Mouse (Mus musculus) ES-E14 (cell line): ENCODE results near the gene Elfn1. TPM values are rescaled to one million over a fixed set of nuclear protein-coding genes. Genes with fewer than 3 reads are reported as not detected.

ENCODE experiments used
- DNase-seq: peaks from one replicate; pipeline ENCODE4 v3.0.0-alpha.2; 2013; ENCODE audit warnings: low read depth, low spot score
- H3K27ac ChIP-seq: 2 replicates; pipeline ENCODE4 v1.5.1; 2012; ENCODE audit warnings: low read depth, mild to moderate bottlenecking, low read length, moderate library complexity, mixed read lengths; ENCODE audit not compliant: poor library complexity, insufficient read depth, severe bottlenecking
- H3K36me3 ChIP-seq: 2 replicates; pipeline ENCODE4 v1.6.1; 2012; ENCODE audit warnings: mild to moderate bottlenecking, low read length, moderate library complexity, mixed read lengths; ENCODE audit not compliant: control insufficient read depth, poor library complexity, insufficient read depth, severe bottlenecking
- H3K4me1 ChIP-seq, 2 experiments: fragments of 150-350 bp in 1 of 2; sonication (generic) in 1 of 2; 2 replicates each; pipeline ENCODE4 v1.6.1; 2012; ENCODE audit warnings: low read length in 2 of 2, mild to moderate bottlenecking in 1 of 2, mixed read lengths in 1 of 2; ENCODE audit not compliant: control insufficient read depth in 2 of 2, insufficient read depth in 2 of 2, poor library complexity in 1 of 2
- H3K4me3 ChIP-seq, 2 experiments: fragments of 150-350 bp in 1 of 2; sonication (generic) in 1 of 2; 2 replicates each; pipeline ENCODE4 v1.5.1; 2012; ENCODE audit warnings: low read length in 2 of 2, low read depth in 1 of 2, mild to moderate bottlenecking in 1 of 2, mixed read lengths in 1 of 2; ENCODE audit not compliant: insufficient read depth in 1 of 2, poor library complexity in 1 of 2, severe bottlenecking in 1 of 2
- H3K9ac ChIP-seq: 2 replicates; pipeline ENCODE4 v1.6.1; 2012; ENCODE audit warnings: low read depth, mild to moderate bottlenecking, low read length, mixed read lengths; ENCODE audit not compliant: poor library complexity, insufficient read depth, severe bottlenecking
- H3K9me3 ChIP-seq: fragments of 150-350 bp; sonication (generic); 2 replicates; pipeline ENCODE4 v1.6.1; 2012; ENCODE audit warnings: low read depth, mild to moderate bottlenecking, low read length; ENCODE audit not compliant: control insufficient read depth, insufficient read depth
- CHD2 ChIP-seq: IDR thresholded peaks from 2 replicates; pipeline ENCODE4 v1.6.1; 2014; ENCODE audit warnings: mild to moderate bottlenecking, low read depth, low read length, inconsistent platforms
- HCFC1 ChIP-seq: IDR thresholded peaks from 2 replicates; pipeline ENCODE4 v1.6.1; 2012; ENCODE audit warnings: low read length, inconsistent platforms, borderline replicate concordance; ENCODE audit not compliant: insufficient read depth
- MAFK ChIP-seq: IDR thresholded peaks from 2 replicates; pipeline ENCODE4 v1.6.1; 2014; ENCODE audit warnings: mild to moderate bottlenecking, low read depth, low read length, inconsistent platforms; ENCODE audit not compliant: insufficient read depth
- ZC3H11A ChIP-seq: IDR thresholded peaks from 2 replicates; pipeline ENCODE4 v1.6.1; 2012; ENCODE audit warnings: low read depth, mild to moderate bottlenecking, inconsistent platforms, low read length, borderline replicate concordance
- ZNF384 ChIP-seq: IDR thresholded peaks from 2 replicates; pipeline ENCODE4 v1.6.1; 2012; ENCODE audit warnings: low read depth, low read length, inconsistent platforms
- in situ Hi-C, 2 experiments: fragments of 600-800 bp; cut with MboI; formaldehyde crosslinking; loops; one replicate each; pipeline ENCODE4 v1.15.1; 2025; ENCODE audit warnings: low sequenced_read_pairs in 2 of 2, inconsistent platforms in 1 of 2; ENCODE audit not compliant: unreplicated experiment in 2 of 2
- total RNA-seq: library from RNA; depleted of rRNA; stranded (reverse); fragments of 300-350 nt; gene quantifications from 2 replicates; pipeline ENCODE4 v1.2.3, GENCODE M21; 2012

The Elfn1 gene
- total RNA-seq, 1 experiment, result 1.1 TPM

DNA sequence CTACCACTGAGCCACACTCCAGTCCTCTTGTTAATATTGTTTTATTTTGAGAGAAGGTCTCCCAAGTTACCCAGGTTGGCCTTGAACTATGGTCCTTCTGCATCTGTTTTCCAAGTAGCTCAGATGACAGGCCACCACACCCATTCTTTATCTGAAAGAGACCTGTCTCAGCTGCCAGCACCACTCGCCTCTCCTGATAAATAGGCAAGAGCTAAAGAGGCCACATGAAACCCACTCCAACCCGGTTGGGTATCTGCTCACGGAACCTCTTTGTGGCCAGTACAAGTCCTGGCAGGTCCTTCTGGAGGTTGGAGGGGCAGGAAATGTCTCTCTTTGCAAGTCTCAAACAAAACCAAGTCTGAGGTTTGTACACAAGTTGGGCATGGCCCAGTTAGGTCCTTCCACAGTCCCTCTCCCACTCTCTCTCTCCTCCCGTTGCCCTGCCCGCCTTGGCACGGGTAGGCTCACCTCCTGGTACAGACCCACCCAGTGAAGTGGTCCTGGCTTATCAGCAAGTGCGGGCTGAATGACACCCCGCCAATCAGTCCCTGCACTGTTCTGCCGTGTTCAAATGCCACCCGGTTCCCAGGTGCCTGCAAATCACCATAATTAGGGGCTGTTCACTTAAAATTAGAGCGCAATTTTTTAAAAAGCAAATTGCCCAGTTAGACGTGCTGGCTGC is 104.7 kb downstream of the Elfn1 start:
- no peak for TF ChIP-seq MAFK
- no peak for TF ChIP-seq HCFC1
- no peak for TF ChIP-seq ZNF384
- no peak for TF ChIP-seq ZC3H11A
- Histone ChIP-seq H3K36me3 (peaks cover 4% of the 10 kb centered on the region; the same call in 1 of the 2 replicates), H3K9ac (no peak overlapping the region), H3K9me3 (no peaks in the 10 kb centered on the region), H3K27ac (no peak overlapping the region), H3K4me3 (no peak overlapping the region), H3K4me1 (peaks cover 0 to 6% of the 10 kb centered on the region in 2 experiments; a peak in 1 of 4 replicates)
- in situ Hi-C loops, result no loop called here
- DNase-seq, result no peak

DNA sequence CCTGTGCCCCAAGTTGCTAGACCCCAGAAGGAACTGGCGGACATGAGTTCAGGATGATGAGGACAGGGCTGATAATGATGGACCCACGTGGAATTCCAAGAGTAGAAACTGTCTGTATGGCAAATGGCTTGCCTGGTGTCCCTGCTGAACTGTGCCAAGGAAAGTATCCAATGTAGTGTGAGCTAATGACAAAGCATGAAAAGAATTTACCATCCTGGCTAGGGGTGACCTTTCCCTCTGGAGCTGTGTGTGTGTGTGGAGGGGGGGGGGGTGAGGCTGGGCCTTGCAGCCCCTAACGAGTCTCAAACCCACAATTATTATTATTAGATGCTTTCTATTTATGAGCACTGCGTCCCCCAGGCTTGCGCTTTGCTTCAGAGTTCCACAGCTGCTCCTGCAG is 105.9 kb downstream of the Elfn1 start:
- Histone ChIP-seq H3K4me1 (peaks cover 0 to 6% of the 10 kb centered on the region in 2 experiments; a peak in 1 of 4 replicates), H3K27ac (no peak overlapping the region), H3K4me3 (no peak overlapping the region), H3K9me3 (no peaks in the 10 kb centered on the region), H3K9ac (no peak overlapping the region), H3K36me3 (peaks cover 4% of the 10 kb centered on the region; the same call in 1 of the 2 replicates)
- DNase-seq, result no peak
- no peak for TF ChIP-seq ZNF384
- no peak for TF ChIP-seq MAFK
- TF ChIP-seq HCFC1, result no peak
- no peak for TF ChIP-seq CHD2
- no peak for TF ChIP-seq ZC3H11A
- in situ Hi-C loops, result no loop called here

GRCm38 (mm10) chr5:140016896-140017295 is 109.2 kb downstream of the Elfn1 start:
- Histone ChIP-seq H3K4me1 (peaks cover 0 to 6% of the 10 kb centered on the region in 2 experiments; a peak in 1 of 4 replicates), H3K36me3 (no peaks in the 10 kb centered on the region), H3K27ac (no peak overlapping the region), H3K9ac (no peak overlapping the region), H3K4me3 (no peak overlapping the region), H3K9me3 (no peaks in the 10 kb centered on the region)
- DNase-seq, result peak; percentile 8
- in situ Hi-C loops, result no loop called here
- TF ChIP-seq ZC3H11A (no peak), CHD2 (no peak), ZNF384 (no peak), MAFK (no peak), HCFC1 (no peak)

DNA sequence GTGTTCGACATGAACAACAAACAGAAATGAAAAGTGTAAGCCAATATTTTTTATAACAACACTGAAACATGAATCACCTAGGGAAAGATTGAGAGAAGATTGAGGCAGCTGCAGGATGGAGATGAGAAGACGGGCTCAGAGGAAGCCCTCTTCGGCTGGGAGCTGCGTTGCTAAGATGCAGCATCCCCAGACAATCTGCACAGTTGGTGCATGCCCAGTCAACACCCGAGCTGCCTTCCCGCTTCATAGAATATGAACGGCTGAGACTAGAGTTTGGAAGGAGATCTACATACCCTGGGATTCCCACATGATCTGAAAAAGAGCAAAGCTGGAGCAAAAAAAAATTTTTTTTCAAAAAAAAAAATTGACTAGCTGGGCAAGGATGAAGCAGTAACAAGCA is 111.0 kb downstream of the Elfn1 start:
- no peak for DNase-seq
- no peak overlapping the region for H3K9ac ChIP-seq
- no peak for TF ChIP-seq CHD2
- no peak for TF ChIP-seq HCFC1
- TF ChIP-seq ZNF384, result no peak
- TF ChIP-seq ZC3H11A, result no peak
- TF ChIP-seq MAFK, result no peak
- in situ Hi-C loops, result no loop called here
- H3K9me3 ChIP-seq, result no peaks in the 10 kb centered on the region
- no peak overlapping the region for H3K4me3 ChIP-seq
- H3K36me3 ChIP-seq, result no peaks in the 10 kb centered on the region
- peaks cover 0 to 6% of the 10 kb centered on the region in 2 experiments; a peak in 1 of 4 replicates for H3K4me1 ChIP-seq
- no peak overlapping the region for H3K27ac ChIP-seq

DNA sequence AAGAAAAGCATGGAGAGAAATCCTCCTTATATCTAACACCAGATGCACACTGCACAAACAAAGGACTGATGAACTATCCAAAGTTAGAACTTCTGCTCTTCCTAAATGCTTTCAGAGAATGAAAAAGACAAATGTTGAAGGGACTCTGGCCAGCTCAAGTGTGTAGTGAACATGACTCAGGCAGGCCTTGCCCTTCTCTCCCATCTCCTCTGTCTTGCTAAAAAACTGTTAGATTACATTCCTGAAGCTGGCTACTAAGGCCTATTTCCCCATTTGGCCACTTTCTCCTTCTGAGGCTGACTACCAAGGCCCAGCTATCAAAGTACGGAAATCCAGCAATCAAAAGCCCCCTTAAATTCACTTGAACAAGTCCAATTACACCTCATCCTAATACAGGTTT is 111.9 kb downstream of the Elfn1 start:
- H3K9me3 ChIP-seq, result no peaks in the 10 kb centered on the region
- TF ChIP-seq ZNF384 (no peak), CHD2 (no peak), HCFC1 (no peak), ZC3H11A (no peak), MAFK (no peak)
- H3K36me3 ChIP-seq, result no peaks in the 10 kb centered on the region
- H3K4me1 ChIP-seq, result peaks cover 0 to 6% of the 10 kb centered on the region in 2 experiments; a peak in 1 of 4 replicates
- H3K9ac ChIP-seq, result no peak overlapping the region
- in situ Hi-C loops, result no loop called here
- H3K27ac ChIP-seq, result no peak overlapping the region
- no peak overlapping the region for H3K4me3 ChIP-seq
- DNase-seq, result no peak
